Mouse (Mus musculus) olfactory bulb, adult 2 months (tissue): ENCODE measurements at regions not wholly inside any gene's neighbourhood (a gene's known extent, or its start where the extent isn't known, plus 50 kb on each side); places are given as distances from the start of the nearest gene placed in this dataset.

Source experiments
- H3K27ac ChIP-seq: fragments of 200-500 bp; 2 replicates; pipeline ENCODE4 v1.5.1; 2012; ENCODE audit warnings: low read depth, low read length; ENCODE audit not compliant: insufficient read depth
- H3K4me1 ChIP-seq: fragments of 200-500 bp; 2 replicates; pipeline ENCODE4 v1.6.1; 2012; ENCODE audit warnings: low read length; ENCODE audit not compliant: control insufficient read depth, insufficient read depth
- H3K4me3 ChIP-seq: fragments of 200-500 bp; 2 replicates; pipeline ENCODE4 v1.5.1; 2012; ENCODE audit warnings: mild to moderate bottlenecking, low read depth, low read length, moderate library complexity; ENCODE audit not compliant: insufficient read depth
- CTCF ChIP-seq: fragments of 200-500 bp; IDR thresholded peaks from 2 replicates; pipeline ENCODE4 v1.5.1; 2012; ENCODE audit warnings: low read depth, mild to moderate bottlenecking, low read length, moderate library complexity; ENCODE audit not compliant: insufficient read depth
- POLR2A ChIP-seq: fragments of 200-500 bp; IDR thresholded peaks from 2 replicates; pipeline ENCODE4 v1.6.1; 2012; ENCODE audit warnings: mild to moderate bottlenecking, low read depth, low read length, moderate library complexity; ENCODE audit not compliant: insufficient read depth
- WGBS: fragments of 180-500 bp; shearing (Covaris S2); methylation state at CpG from one replicate; pipeline ENCODE4 v1.1.7; 2018; 5-methylcytosine and 5-hydroxymethylcytosine counted together

DNA sequence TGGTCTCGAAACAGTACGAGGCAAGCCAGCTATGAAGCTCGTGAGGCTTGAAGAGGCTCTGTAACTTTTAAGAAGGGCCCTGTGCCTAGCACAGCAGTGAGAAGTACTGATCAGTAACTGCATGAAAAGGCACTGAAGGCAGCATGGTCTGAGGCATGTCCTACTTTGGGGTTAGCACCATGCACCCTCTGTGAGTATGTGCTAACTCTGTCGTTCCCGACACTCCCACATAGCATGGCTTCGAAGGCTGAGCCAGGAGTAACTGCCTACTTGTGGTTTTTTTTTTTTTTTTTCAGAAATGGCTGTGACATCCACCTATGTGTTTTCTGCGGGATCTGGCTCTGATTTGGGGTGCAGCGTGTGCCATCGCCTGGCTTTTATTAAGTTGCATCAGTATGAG, 145.6 kb downstream of the Tm2d1 start:
- H3K27ac ChIP-seq = no peak overlapping the region
- 83% methylated on average over 9 of the region's 9 CpGs for WGBS
- H3K4me1 ChIP-seq = no peaks in the 10 kb centered on the region; the same call in 1 of the 2 replicates
- TF ChIP-seq POLR2A (no peak), CTCF (no peak)
- H3K4me3 ChIP-seq = no peak overlapping the region

- no peaks in the 10 kb centered on the region; the same call in 1 of the 2 replicates for H3K4me1 ChIP-seq
- H3K4me3 ChIP-seq = no peak overlapping the region
- 54% methylated on average over 12 of the region's 12 CpGs for WGBS
- TF ChIP-seq POLR2A = no peak
- no peak for TF ChIP-seq CTCF
- H3K27ac ChIP-seq = no peak overlapping the region
These were observed 146.9 kb downstream of the Tm2d1 start for GRCm38 (mm10) chr4:98236006-98236783.

- no peak for TF ChIP-seq CTCF
- TF ChIP-seq POLR2A = no peak
- Histone ChIP-seq H3K4me1 (peaks cover 2% of the 10 kb centered on the region; the same call in 1 of the 2 replicates), H3K4me3 (no peak overlapping the region), H3K27ac (no peak overlapping the region)
- WGBS = 97% methylated on average over 4 of the region's 4 CpGs
These were observed 154.9 kb downstream of the Tm2d1 start for GRCm38 (mm10) chr4:98228193-98228592.

- WGBS = 63% methylated on average over 7 of the region's 7 CpGs
- Histone ChIP-seq H3K27ac (no peak overlapping the region), H3K4me1 (peaks cover 2% of the 10 kb centered on the region; the same call in 1 of the 2 replicates), H3K4me3 (no peak overlapping the region)
- TF ChIP-seq CTCF = no peak
- no peak for TF ChIP-seq POLR2A
These were observed 158.7 kb downstream of the Tm2d1 start for GRCm38 (mm10) chr4:98224366-98224765.

- Histone ChIP-seq H3K4me1 (peaks cover 2% of the 10 kb centered on the region; the same call in 1 of the 2 replicates), H3K4me3 (no peak overlapping the region), H3K27ac (no peak overlapping the region)
- WGBS = 63% methylated on average over 8 of the region's 8 CpGs
- no peak for TF ChIP-seq POLR2A
- TF ChIP-seq CTCF = no peak
These were observed 159.7 kb downstream of the Tm2d1 start for GRCm38 (mm10) chr4:98223429-98223828.

GRCm38 (mm10) chr4:98221566-98221965, 161.5 kb downstream of the Tm2d1 start:
- WGBS = 83% methylated on average over 4 of the region's 4 CpGs
- peaks cover 2% of the 10 kb centered on the region; the same call in 1 of the 2 replicates for H3K4me1 ChIP-seq
- H3K27ac ChIP-seq = no peak overlapping the region
- no peak overlapping the region for H3K4me3 ChIP-seq
- no peak for TF ChIP-seq POLR2A
- no peak for TF ChIP-seq CTCF

GRCm38 (mm10) chr4:98215218-98215617, 167.9 kb downstream of the Tm2d1 start:
- Histone ChIP-seq H3K4me3 (no peak overlapping the region), H3K4me1 (no peaks in the 10 kb centered on the region), H3K27ac (no peak overlapping the region)
- 83% methylated on average over 5 of the region's 5 CpGs for WGBS
- TF ChIP-seq POLR2A = no peak
- TF ChIP-seq CTCF = no peak

DNA sequence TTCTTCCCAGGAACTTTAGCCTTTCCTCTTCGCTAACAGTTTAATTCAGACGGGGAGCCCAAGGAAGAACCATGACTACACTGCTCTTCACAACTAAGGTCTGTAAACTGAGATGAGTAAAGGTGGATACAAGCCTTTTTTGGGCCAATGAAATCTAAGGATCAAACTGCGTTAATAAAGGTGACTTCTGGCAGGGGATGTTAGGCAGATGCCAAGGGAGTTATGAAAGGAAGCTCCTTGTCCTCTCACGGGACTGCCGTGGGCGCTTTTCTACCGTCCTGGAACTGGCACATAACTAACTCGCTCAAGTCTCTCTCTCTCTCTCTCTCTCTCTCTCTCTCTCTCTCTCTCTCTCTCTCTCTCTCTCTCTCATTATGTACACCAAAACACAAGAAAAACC, 175.7 kb downstream of the Tm2d1 start:
- no peak for TF ChIP-seq POLR2A
- TF ChIP-seq CTCF = no peak
- Histone ChIP-seq H3K4me1 (no peaks in the 10 kb centered on the region), H3K27ac (no peak overlapping the region), H3K4me3 (no peak overlapping the region)
- 82% methylated on average over 8 of the region's 8 CpGs for WGBS

DNA sequence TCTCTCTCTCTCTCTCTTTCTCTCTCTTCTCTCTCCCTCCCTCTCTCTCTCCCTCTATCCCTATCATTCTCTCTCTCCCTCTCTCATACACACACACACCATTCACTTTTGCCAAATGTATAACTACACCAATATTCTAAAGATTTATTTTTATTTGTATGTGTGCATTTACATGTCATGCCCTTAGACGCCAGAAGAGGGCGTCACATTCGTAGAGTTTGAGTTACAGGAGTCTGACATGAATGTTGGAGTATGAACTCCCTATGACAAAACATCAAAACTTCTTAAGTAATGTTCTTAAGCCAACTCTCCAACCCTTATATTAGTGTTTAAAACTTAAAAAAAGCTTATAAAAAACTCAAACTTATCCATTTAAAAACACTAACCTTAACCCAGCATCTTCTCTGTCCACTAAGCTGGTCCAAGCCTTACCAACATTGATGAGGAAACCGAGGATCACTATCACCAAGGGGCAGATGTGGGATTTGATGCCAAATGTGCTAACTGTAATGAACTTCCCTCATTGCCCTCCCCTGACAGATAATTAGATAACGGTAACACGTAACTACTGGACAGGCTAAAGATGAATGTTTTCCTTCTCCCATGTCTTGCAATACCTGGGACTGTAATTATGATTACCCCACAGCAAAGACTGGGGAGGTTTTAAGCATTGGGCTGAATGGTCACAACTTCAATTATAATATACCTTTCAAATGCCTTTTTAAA, 176.7 kb downstream of the Tm2d1 start:
- no peak for TF ChIP-seq POLR2A
- TF ChIP-seq CTCF = no peak
- WGBS = 55% methylated on average over 6 of the region's 6 CpGs
- H3K4me3 ChIP-seq = no peak overlapping the region
- H3K27ac ChIP-seq = no peak overlapping the region
- no peaks in the 10 kb centered on the region for H3K4me1 ChIP-seq
